Mouse (Mus musculus) heart, embryonic 10.5 days (tissue): Measurements from ENCODE around the gene Slc7a15. TPM values are rescaled to one million over a fixed set of nuclear protein-coding genes. Genes with fewer than 3 reads are reported as not detected.
"Not testable (repeated sequence)": the region's sequence is repeated elsewhere in the genome, so short reads cannot be mapped to it uniquely, and the experiment has no call there.

Source experiments
- DNase-seq: peaks from one replicate; pipeline ENCODE4 v3.0.0-alpha.2; 2017; ENCODE audit warnings: low spot score
- H3K27ac ChIP-seq: fragments of 300-500 bp; sonication (generic); 2 replicates; pipeline ENCODE4 v1.5.1; 2016; ENCODE audit warnings: mild to moderate bottlenecking
- H3K27me3 ChIP-seq: fragments of 300-500 bp; sonication (generic); 2 replicates; pipeline ENCODE4 v1.6.1; 2016; ENCODE audit warnings: mild to moderate bottlenecking; ENCODE audit not compliant: poor library complexity, insufficient read depth, severe bottlenecking
- H3K36me3 ChIP-seq: fragments of 300-500 bp; sonication (generic); 2 replicates; pipeline ENCODE4 v1.6.1; 2016; ENCODE audit warnings: mild to moderate bottlenecking, moderate library complexity
- H3K4me1 ChIP-seq: fragments of 300-500 bp; sonication (generic); 2 replicates; pipeline ENCODE4 v1.6.1; 2016; ENCODE audit warnings: mild to moderate bottlenecking
- H3K4me3 ChIP-seq: fragments of 300-500 bp; sonication (generic); 2 replicates; pipeline ENCODE4 v1.5.1; 2016; ENCODE audit warnings: mild to moderate bottlenecking, moderate library complexity
- H3K9me3 ChIP-seq: fragments of 300-500 bp; sonication (generic); 2 replicates; pipeline ENCODE4 v1.6.1; 2016; ENCODE audit warnings: mild to moderate bottlenecking, moderate library complexity
- WGBS: fragments of 180-500 bp; shearing (Covaris S2); methylation state at CpG from one replicate; pipeline ENCODE4 v1.1.7; 2016; 5-methylcytosine and 5-hydroxymethylcytosine counted together
- polyA plus RNA-seq: library from polyadenylated mRNA; unstranded; fragments of >200 nt; fragmentation: Nextera tagmentation; extraction: Ambion mirVana; gene quantifications from 2 replicates; pipeline ENCODE4 v1.2.1, GENCODE M21; 2016

The Slc7a15 gene
- polyA plus RNA-seq, 1 experiment from 2014 or later: not detected

- H3K27me3 ChIP-seq: no peaks in the 10 kb centered on the region
These were observed 21.2 kb upstream of the Slc7a15 start for GRCm38 (mm10) chr12:8619827-8620677.

GRCm38 (mm10) chr12:8618271-8618670 lies 19.4 kb upstream of the Slc7a15 start:
- 86% methylated on average over 3 of the region's 3 CpGs for WGBS
- Histone ChIP-seq H3K4me1 (no peaks in the 10 kb centered on the region), H3K4me3 (no peak overlapping the region), H3K27me3 (no peaks in the 10 kb centered on the region), H3K9me3 (no peaks in the 10 kb centered on the region), H3K36me3 (0 out of 2 replicates have a peak, but pooled peaks cover 4% of the 10 kb centered on the region), H3K27ac (no peak overlapping the region)
- no peak for DNase-seq

More at GRCm38 (mm10) chr12:8619827-8620677, 21.2 kb upstream of the Slc7a15 start:
- Histone ChIP-seq H3K4me3 (no peak overlapping the region), H3K9me3 (no peaks in the 10 kb centered on the region), H3K36me3 (0 out of 2 replicates have a peak, but pooled peaks cover 4% of the 10 kb centered on the region), H3K4me1 (no peaks in the 10 kb centered on the region), H3K27ac (no peak overlapping the region)
- WGBS: 90% methylated on average over 9 of the region's 9 CpGs
- no peak for DNase-seq

GRCm38 (mm10) chr12:8609070-8609469 lies 10.2 kb upstream of the Slc7a15 start:
- WGBS: 80% methylated on average over 3 of the region's 3 CpGs

DNA sequence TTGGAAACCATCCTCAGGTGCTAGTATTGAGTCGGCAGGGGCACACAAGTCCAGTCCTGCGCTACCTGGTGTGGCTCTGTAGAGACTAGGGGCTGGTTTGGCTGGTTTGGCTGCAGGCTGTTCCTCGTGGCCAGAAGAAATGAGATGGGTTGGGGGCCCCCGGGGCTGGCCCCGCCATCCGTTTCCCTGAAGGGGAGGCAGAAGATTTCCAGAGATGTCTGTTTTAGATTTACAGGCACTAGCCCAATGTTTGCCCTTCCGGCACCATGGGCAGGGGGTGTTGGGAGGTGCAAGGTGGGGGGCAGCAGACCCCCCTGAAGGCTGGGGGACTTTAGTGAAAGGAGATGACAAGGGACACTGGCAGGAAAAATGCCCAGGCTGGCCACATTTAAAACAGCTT lies 3.3 kb downstream of the Slc7a15 start:
- no peaks in the 10 kb centered on the region for H3K36me3 ChIP-seq
- no peaks in the 10 kb centered on the region for H3K9me3 ChIP-seq
- H3K4me3 ChIP-seq: no peak overlapping the region
- 89% methylated on average over 7 of the region's 7 CpGs for WGBS
- DNase-seq: no peak
- H3K27ac ChIP-seq: no peak overlapping the region
- no peaks in the 10 kb centered on the region for H3K4me1 ChIP-seq
- no peaks in the 10 kb centered on the region for H3K27me3 ChIP-seq

More at GRCm38 (mm10) chr12:8609070-8609469, 10.2 kb upstream of the Slc7a15 start:
- no peak for DNase-seq
- H3K4me3 ChIP-seq: no peak overlapping the region
- H3K27me3 ChIP-seq: no peaks in the 10 kb centered on the region
- no peak overlapping the region for H3K27ac ChIP-seq
- H3K36me3 ChIP-seq: no peaks in the 10 kb centered on the region
- no peaks in the 10 kb centered on the region for H3K4me1 ChIP-seq
- no peaks in the 10 kb centered on the region for H3K9me3 ChIP-seq

- H3K27me3 ChIP-seq, H3K4me1 ChIP-seq, H3K4me3 ChIP-seq, H3K27ac ChIP-seq, DNase-seq, H3K36me3 ChIP-seq, H3K9me3 ChIP-seq: not testable (repeated sequence)
- WGBS: 95% methylated on average over 2 of the region's 2 CpGs
These were observed 7.5 kb downstream of the Slc7a15 start for GRCm38 (mm10) chr12:8591326-8591725.

DNA sequence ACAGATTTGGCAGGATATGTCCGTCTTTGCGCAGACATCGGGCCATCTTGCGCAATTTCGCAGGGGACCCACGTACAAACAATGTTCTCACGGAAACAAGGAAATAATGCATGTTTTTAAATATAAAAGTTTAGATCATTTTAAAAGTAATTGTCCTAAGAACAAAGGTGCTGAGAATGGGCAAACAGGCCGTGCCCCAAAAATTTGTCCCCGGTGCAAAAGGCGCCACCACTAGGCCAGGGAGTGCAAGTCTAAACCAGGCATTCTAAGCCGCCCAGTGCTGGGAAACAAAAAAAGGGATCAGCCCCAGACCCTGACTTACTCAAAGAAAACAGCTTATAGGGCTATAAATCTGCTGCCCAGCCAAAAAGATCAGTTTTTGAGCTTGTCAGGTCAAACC lies 25.5 kb downstream of the Slc7a15 start:
- no peaks in the 10 kb centered on the region for H3K36me3 ChIP-seq
- 85% methylated on average over 11 of the region's 11 CpGs for WGBS
- H3K27ac ChIP-seq: no peak overlapping the region
- no peaks in the 10 kb centered on the region for H3K9me3 ChIP-seq
- no peak overlapping the region for H3K4me3 ChIP-seq
- no peaks in the 10 kb centered on the region for H3K27me3 ChIP-seq
- DNase-seq: no peak
- H3K4me1 ChIP-seq: no peaks in the 10 kb centered on the region

DNA sequence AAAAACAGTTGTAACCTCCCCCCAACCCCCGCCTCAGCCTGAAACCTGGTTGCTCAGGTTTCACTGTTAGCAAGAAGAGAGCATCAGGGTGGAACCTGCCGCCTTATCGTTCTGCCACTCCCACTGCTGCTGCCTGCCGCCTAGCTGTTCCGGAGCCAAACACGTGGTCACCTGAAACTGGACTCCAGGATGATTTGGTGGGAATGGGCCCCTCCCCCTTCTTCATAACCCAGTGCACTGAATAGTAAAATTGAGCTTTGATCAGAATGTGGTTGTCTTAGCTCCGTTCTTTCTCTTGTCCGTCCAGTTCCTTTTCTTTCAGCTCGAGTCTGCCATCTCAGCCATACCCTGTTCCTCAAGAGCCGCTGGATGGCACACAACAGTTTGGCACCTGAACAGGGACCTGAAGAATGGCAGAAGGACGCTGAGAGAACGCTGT lies 26.9 kb downstream of the Slc7a15 start:
- H3K27me3 ChIP-seq, H3K36me3 ChIP-seq, H3K4me1 ChIP-seq, H3K4me3 ChIP-seq, DNase-seq, H3K27ac ChIP-seq, H3K9me3 ChIP-seq: not testable (repeated sequence)
- 32% methylated on average over 12 of the region's 12 CpGs for WGBS

- H3K4me3 ChIP-seq, H3K9me3 ChIP-seq, DNase-seq, H3K4me1 ChIP-seq, H3K27ac ChIP-seq, H3K36me3 ChIP-seq, H3K27me3 ChIP-seq: not testable (repeated sequence)
- WGBS: 71% methylated on average over 2 of the region's 2 CpGs
These were observed 27.5 kb downstream of the Slc7a15 start for GRCm38 (mm10) chr12:8571287-8571902.

- WGBS: 88% methylated on average over 8 of the region's 8 CpGs
- not testable (repeated sequence) for DNase-seq, H3K4me1 ChIP-seq
These were observed 36.7 kb downstream of the Slc7a15 start for GRCm38 (mm10) chr12:8562213-8562612.

DNA sequence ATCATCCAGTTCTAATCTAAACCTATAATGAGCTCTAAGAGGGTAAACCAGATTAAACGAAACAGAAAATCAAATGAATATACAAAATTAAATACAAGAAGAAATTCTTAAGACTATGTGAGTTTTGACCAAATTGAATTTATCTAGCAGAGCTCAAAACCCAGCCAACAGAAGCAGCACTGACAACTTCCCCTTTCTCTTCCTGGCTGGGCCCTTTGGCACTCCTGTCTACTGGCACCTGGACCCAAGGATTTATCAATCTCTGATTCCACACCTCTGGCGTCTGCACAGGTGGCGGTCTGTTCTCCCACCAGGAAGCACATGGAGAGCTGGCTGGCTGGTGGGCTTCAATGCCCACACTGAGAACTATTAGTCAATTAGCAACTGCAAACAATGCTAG lies 39.0 kb downstream of the Slc7a15 start:
- H3K27me3 ChIP-seq, H3K36me3 ChIP-seq, H3K4me3 ChIP-seq, H3K9me3 ChIP-seq, H3K4me1 ChIP-seq, DNase-seq, H3K27ac ChIP-seq: not testable (repeated sequence)
- 70% methylated on average over 3 of the region's 3 CpGs for WGBS

More at GRCm38 (mm10) chr12:8562213-8562612, 36.7 kb downstream of the Slc7a15 start:
- H3K9me3 ChIP-seq, H3K4me3 ChIP-seq, H3K27me3 ChIP-seq, H3K36me3 ChIP-seq, H3K27ac ChIP-seq: not testable (repeated sequence)

DNA sequence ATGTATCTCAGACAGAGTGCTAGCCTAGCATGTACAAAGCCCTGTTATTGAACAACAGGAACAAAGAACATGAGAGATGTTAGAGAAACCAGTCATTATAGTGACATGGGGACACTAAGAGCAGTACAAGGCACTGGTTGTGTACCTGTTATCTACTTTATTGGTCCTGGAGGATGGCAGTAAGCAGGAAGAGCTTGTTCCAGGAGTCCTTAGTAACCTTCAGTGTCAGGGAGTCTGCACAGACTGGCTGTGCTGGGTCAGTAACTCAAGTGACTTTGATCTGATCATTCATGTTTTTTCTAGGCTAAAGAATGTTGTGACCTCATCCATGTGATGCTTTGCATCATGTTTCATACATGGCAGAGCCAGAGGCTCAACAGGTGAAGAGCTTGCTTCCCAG lies 42.7 kb downstream of the Slc7a15 start:
- Histone ChIP-seq H3K27me3 (no peaks in the 10 kb centered on the region), H3K4me1 (no peaks in the 10 kb centered on the region), H3K36me3 (no peaks in the 10 kb centered on the region)

DNA sequence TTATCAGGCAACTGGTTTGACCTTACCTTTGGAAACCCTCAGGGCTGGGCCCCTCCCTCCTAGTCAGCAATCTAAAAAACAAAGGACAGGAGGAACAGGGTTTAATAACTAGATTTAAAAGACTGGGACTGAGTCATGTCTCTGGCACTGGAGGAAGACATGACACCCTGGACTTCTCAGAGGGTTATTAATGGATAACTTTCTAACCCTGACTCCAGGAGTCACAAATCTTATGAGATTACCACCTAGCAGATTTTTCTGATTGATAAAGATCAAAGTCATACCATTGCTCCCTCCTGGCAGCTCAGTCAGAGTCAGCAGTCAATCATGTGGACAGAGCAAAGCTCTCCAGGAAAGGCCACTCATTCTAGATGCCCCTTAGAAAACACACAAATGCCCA lies 43.4 kb downstream of the Slc7a15 start:
- Histone ChIP-seq H3K4me1 (no peaks in the 10 kb centered on the region), H3K9me3 (no peaks in the 10 kb centered on the region), H3K27me3 (no peaks in the 10 kb centered on the region), H3K27ac (no peak overlapping the region), H3K36me3 (no peaks in the 10 kb centered on the region), H3K4me3 (no peak overlapping the region)
- DNase-seq: no peak

More for the DNA sequence above, 42.7 kb downstream of the Slc7a15 start:
- Histone ChIP-seq H3K27ac (no peak overlapping the region), H3K4me3 (no peak overlapping the region), H3K9me3 (no peaks in the 10 kb centered on the region)
- no peak for DNase-seq

DNA sequence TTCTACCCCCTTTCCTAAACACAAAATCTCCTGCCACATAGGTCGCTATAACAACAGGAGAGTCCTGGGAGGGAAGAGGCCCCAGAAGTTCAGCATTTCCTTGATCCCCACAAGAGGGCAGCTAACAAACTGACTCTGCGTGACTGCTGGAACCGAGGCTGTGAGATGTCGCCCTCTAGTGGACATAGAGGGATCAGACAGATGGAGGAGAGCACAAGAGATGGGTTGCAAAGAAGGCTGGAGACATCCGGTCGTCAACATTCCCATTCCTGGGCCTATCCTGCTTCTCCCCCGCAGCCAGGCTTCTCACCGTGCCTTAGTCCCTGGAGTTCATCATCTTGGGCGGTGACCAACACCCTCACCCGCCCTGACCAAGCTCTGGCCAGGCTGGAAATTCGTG lies 51.5 kb downstream of the Slc7a15 start:
- peaks cover 16% of the 10 kb centered on the region for H3K4me1 ChIP-seq
- 18% methylated on average over 11 of the region's 11 CpGs for WGBS
- H3K27me3 ChIP-seq: no peaks in the 10 kb centered on the region
- no peaks in the 10 kb centered on the region for H3K36me3 ChIP-seq
- H3K27ac ChIP-seq: no peak overlapping the region
- H3K4me3 ChIP-seq: no peak overlapping the region
- H3K9me3 ChIP-seq: no peaks in the 10 kb centered on the region
- DNase-seq: peak; percentile 92
